Mouse (Mus musculus) left cerebral cortex, postnatal 4 days (tissue): ENCODE measurements around the gene Nr6a1. TPM values are rescaled to one million over a fixed set of nuclear protein-coding genes. Genes with fewer than 3 reads are reported as not detected.
A peak's percentile ranks its signal among the peaks of the same experiment; 100 is the strongest.

Experiments
- DNase-seq: peaks from one replicate; pipeline ENCODE4 v3.0.0-alpha.2; 2022
- intact Hi-C: fragments of 180-260 bp; cut with DNase I; formaldehyde crosslinking; loops from one replicate; pipeline ENCODE4 v1.15.1; 2025
- total RNA-seq, 2 experiments: library from RNA; stranded (reverse); gene quantifications; 2 replicates each; pipeline ENCODE4 v1.2.3; 2021

Nr6a1 gene
- total RNA-seq, 2 experiments from 2014 or later = 6.6 TPM

DNA sequence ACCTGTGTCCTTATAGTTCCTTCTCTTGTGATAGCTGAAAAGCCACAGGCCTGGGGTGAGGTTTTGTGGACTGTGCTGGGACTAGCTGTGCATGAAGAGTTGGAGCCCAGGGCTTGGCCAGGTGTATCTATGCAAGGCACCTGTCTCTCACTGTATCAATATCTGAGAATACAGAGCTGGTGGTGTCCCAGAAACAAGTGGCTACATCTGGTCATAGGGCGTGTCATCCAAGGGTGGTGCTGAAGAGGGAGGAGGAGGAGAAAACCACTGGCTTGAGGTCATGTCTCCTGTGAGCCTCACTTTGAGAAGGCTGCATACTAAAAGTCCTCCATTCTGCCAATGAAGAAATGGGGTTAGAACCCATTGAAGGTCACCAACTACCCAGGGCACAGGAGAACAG lies 10.5 kb upstream of the Nr6a1 start:
- intact Hi-C loops = no loop called here
- DNase-seq = no peak

DNA sequence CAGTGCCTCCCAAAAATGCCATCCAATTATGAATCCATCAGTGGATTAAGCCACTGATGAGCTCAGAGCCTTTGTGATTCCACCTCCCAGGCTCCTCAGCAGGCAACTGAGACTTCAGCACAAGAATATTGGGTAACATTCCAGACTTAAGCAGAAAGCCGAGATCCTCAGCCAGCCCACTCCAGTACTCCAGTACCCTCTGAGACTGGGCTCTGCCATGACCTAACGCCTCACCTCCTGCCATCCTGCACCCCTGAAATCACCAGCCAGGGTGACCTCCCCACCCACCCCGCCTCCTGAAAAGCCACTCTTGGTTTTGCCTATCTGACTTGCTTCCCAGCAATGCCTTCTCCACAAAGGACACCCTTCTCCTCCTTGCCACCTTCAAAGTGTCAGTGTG lies 9.9 kb upstream of the Nr6a1 start:
- intact Hi-C loops = no loop called here
- DNase-seq = no peak

DNA sequence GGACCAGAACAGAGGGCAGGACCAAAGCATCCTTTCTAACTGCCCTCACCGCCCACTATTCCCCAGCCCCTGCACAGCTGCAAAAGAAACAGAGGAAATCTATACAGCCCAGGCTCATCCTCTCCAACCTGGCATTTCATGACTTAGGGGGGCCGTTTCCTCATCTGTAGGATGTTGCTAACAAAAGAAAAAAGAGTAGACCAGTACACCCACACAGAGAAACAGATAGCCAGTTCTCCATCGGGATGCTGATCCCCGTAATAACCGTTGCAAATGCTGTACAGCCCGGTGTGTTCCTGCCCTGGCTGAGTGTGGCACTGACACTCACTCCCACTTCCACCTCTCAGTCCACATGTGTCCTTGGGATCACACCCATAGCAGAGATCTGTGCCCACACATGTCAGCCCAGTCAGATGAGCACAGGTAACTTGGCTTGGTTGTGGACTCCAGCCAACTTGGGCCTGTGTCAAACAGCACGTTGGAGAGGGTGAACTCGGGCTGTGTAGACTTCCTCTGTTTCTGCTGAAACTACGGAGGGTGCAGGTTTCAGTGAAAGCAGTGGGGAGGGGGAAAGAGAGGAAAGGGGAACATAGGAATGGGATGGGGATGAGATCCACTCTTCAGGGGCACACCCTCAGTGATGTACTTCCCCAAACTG lies 9.4 kb upstream of the Nr6a1 start:
- no peak for DNase-seq
- intact Hi-C loops = no loop called here

DNA sequence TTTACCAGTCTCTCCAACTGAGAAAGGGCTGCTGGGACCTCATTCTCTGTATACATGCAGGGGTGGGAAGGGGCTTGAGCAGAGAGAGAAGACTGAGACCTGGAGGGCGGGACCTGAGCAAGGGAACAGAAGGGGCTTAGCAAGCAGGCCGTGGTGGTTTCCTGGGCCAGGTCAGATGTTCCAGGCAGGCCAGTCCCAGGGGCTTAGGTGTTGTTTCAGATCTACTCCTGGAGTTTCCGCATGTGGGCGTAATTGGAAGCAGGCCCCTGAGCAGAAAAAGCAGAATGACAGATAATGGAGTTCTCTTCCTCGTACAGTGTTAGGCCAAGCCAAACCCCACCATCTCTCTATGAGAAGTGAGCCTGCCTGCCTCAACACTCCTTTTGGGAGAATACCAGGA lies 7.4 kb upstream of the Nr6a1 start:
- intact Hi-C loops = no loop called here
- DNase-seq = no peak

DNA sequence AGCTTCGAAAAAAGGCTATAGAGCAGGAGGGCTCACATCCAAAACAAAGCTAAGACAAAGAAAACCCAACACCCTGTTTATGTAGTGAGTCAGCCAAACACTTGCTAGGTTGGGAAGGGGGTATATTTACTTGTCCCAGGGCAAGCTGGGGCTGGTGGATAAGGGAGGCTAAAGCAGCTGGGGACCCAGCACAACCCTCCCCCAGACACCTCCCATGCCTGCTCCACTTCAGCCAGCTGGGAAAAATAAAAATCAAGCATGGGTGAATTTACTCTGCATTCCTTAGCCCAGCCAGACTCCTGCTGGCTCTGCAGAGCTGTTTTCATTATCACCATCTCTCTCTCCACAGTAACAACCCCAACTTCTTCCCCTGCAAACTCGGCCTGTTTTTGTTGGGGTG lies 6.4 kb upstream of the Nr6a1 start:
- intact Hi-C loops = no loop called here

DNA sequence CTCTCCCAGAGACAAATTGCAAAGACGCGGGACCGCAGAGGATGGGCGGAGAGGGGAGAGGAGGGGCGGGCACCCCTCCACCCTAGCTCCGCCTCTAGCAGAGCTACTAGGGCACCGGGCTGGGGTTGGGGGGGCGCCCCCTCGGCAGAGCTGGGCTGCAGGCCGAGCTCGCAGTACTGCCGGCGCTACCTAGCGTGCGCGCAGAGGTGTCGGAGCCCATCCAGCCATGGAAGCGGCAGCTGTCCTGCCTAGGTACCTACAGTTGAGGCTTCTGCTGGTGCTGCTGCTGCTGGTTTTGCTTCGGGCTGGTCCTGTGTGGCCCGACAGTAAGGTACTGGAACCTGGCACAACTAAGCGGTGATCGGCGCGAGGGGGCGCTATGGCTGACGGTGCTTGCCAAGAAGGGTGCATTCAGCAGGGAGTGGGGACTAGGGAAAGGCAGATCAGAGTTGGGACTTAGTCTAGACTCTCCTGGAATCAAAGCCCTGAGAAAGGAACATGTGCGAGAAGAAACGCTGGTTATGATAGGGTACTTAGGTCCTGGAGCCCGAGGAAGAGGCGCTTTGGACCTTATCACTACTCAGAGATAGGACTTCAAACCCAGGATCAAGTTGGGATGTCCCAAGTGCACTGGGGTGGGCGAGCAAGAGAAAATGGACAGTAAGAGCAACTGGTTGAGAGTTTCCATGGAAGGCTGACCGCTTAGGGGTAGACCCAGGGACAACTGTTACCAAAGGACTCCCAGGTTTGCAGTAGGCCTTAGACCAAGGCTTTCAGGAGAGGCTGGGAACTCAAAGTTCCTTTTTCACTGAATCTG lies 4.6 kb upstream of the Nr6a1 start, which contains the start of gene Olfml2a:
Gene Olfml2a, plus strand, starts transcription at position 128 of the 817 bp plus-strand sequence.
- intact Hi-C loops = no loop called here
- DNase-seq = peak; percentile 69

More for the DNA sequence above, 6.4 kb upstream of the Nr6a1 start:
- DNase-seq = no peak

DNA sequence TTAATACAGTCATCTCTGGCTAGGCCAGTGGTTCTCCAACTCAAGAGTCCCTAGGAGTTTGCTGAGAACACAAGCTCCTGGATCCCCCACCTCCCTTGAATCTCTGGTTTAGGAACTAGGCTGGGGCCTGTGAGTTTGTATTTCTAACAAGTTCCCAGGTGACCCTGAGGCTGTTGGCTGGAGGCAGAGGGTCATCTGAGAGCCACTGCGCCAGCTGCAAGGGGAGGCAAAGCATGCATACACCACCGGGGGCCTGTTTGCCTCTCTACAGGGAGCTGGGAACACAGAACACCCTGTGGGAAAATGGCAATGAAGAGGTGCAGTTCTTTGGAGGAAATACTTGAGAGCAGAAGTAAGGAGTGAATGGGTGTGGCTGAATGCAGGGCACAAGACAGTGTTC lies 2.8 kb upstream of the Nr6a1 start:
- intact Hi-C loops = no loop called here

DNA sequence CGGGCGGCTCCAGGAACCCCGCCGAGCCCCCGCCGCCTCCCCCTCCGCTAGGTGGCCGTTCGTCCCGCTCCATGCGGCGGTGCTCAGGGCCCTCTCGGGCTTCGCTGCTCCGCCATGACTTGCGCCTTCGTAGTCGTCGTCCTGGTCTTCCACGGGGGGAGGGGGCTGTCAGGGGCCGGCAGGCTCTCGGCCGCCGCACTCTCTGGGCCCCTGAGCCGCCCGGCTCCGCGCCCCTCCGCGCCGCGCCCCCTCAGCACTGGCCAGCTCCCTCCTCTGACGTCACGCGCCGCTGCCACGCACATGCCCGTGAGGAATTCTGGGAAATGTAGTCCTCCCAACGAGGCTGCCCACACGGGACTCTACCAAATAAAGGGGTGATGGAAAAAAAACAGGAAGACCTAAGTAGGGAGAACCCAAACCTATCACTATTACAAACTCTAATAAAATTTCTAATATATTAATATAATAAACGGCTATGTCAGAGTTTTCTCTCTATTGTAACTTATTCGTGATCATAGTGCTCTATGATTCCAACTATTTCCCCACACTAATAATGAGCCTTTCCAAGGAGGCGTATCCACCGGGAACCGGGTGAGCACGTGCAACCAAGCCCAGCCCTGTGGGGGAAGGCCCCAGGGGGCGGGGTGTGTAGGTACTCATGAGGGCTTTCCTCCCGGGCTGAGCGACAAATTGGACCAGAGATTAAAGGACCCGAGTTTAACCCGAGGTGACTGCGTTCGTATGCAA lies 1.2 kb downstream of the Nr6a1 start:
- intact Hi-C loops = loop anchor here (2.0 kb wide), 1 partner anchor 72 kb away; no protein-coding TSS in a partner anchor
- peak; percentile 94 for DNase-seq

More for the DNA sequence above, 2.8 kb upstream of the Nr6a1 start:
- DNase-seq = no peak

DNA sequence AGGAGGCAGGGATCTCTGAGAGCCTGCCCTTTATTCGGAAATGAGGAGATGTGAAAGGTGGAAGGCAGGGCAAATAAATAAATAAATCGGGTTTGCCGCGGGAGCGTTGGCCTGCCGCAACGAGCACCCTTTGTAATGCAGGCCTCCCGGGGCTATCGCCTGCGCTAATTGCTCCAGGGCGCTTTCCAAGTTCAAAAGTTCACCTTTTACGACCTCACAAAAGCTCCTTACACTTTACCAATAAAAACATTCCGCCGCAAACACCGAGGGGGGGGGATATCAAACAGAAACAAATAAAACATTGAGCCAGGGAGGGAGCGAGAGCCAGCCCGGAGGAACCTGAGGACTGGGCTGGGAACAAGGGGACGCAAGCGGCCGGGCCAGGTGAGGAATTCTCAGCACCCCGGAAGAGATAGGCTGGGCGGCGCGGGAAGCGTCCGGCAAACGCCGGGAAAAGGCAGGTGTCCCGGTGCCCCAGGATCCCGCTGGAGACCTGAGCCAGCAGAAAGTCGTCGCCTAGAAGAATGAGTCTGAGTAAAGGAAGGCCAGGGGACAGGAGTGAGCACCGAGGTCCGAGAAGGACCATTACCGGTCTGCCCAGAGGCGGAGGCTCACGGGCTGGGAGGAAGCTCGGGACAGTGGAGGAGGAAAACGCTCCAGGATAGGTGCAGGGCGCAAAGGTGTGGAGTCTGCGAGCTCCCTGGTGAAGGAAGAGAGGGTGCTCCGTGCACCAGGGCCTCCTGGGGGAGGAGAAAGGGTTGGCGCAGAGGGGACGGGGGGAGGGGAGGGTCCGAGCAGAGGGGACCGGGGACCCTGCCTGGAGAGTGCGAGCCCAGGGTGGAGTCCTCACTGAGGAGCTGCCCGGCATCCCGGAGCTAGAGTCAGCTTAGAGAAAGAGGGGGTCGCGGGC lies 2.1 kb downstream of the Nr6a1 start:
- intact Hi-C loops = loop anchor here (2.0 kb wide), 1 partner anchor 73 kb away; no protein-coding TSS in a partner anchor
- no peak for DNase-seq

DNA sequence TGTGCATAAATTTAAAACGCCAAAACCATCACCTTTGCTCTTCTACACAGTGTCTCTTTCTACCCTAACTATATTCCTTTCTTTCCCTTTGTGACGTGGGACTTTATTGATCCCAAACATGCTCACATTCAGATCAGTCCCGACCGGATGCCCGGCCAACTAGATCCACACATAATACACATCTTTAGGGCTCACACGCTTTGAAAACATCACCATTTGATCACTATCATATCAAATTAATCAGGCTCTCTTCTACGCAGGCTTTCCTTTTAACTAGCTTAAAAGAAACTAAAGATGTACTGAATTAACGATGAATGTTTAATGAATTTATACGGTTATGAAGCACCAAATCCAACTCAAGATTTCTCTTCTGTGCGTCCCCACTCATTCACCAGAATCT lies 2.9 kb downstream of the Nr6a1 start:
- no peak for DNase-seq
- intact Hi-C loops = no loop called here

DNA sequence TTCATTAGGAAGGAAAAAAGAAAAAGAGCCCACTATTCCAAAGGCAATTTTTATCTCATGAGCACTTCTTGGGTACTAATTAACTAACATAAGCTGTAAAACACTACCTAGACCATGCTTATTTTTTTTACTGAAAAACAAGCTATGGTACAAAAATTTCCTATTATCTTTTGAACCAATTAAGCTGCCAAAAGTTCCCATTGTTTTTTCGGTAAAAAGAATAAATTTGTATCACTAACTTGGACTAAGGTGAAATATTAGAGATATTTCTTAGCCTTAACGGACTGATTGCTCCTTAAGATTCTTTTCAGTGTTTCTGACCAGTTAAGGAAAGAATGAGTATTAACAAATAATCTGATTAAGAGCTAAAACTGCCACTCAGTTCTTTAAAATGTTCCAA lies 3.6 kb downstream of the Nr6a1 start:
- intact Hi-C loops = no loop called here
- DNase-seq = no peak

DNA sequence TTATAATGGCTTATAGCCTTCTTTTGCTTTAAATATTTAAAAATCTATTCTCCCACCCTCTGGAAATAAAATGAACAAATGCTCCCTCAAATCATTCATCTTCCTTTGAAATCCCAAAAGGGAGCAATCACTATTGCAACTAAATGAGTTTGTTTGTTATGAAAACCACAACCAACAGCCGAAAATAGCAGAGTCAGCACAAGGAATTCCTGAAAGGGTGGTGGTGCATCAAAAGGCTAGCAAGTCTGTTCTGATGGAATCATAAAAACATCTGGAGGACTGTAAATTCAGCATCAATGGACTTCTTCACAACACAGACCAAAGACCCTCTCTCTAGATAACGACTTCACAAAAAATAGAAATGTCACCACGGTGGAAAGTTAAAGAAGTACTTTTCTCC lies 4.0 kb downstream of the Nr6a1 start:
- intact Hi-C loops = no loop called here
- DNase-seq = no peak

DNA sequence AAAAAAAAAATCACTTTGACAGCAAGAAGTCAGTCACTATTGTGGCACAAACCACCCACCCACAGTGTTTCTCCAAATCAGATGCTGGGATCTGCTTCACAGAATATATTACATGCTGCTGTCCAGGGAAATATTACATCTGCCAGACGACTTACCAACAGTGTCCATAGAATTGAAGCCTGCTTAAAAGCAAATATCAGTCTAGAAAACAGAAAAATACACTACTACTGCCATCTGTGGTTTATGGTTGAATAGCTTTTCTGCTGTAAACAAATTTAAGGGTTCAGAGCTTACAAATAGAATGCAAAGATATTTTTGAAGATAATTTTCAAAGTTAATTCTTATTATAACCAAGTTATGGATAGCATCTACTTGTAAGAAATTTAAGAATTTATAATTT lies 6.1 kb downstream of the Nr6a1 start:
- intact Hi-C loops = no loop called here
- no peak for DNase-seq

DNA sequence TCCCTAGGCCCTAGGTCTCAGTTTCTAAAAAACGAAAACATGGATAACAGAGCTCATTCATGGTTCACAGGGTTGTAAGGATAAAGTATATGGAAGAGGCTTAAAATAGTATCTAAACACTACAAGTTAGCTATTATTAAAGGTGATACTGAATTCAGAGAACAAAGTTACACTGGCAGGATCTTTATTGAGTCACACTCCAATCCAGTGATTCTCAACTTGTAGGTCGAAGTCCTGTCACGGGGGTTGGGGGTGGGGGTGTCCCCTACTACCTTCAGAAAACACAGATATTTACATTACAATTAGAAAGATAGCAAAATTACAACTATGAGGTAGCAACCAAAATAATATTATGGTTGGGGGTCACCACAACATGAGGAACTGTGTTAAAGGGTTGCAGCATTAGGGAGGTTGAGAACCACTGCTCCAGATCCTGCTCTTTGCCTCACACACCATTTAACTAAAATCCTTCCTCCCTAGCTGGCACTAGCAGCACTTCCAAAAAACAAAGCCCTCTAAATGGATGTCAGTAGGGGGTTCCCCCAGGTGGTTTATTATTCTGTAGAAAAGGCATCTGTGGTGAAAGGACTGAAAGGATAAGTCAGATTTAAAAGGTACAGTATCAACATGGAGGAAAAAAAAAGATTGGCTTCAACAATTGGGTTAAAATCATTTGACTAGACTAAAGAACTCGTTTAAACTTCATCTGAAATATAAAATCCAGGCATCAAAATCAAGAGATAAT lies 10.4 kb downstream of the Nr6a1 start:
- intact Hi-C loops = no loop called here
- no peak for DNase-seq

DNA sequence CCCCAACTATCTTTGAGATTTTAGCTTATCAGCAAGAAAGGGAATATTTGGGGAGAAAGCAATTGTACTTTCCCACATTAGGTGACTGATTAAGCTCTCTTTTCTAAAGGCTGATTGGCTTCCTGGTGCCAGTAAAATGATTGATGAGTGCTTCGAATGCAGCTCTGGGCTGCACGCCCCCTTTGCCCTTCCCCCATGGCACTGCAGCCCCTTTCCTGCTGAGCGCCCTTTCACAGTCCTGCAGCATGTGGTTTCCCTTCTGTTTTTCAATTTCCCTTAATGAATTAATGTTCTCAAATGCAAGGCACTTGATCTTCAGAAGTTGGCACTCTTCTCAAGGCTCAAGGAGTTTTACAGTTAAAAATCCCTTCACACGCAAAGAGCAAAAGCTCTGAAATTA lies 12.5 kb downstream of the Nr6a1 start:
- no peak for DNase-seq
- intact Hi-C loops = no loop called here

DNA sequence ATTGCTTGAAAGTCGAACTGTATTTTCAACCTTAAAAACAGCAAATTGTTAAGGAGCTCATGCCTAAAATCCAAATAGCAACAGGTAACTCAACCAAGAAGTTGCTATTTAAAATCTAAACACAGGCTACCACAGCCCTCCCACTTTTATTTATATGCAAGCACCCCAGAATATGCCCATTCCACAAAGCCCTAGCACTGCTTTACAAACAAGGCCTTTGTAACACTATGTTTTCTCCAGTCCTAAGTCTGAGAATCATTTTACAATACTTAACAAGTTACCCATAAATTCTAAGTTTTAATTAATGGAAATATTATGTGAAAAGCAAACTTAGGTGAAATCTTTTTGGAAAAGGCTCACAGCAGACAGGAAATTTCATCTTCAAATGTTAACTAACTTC lies 13.0 kb downstream of the Nr6a1 start:
- no peak for DNase-seq
- intact Hi-C loops = no loop called here

DNA sequence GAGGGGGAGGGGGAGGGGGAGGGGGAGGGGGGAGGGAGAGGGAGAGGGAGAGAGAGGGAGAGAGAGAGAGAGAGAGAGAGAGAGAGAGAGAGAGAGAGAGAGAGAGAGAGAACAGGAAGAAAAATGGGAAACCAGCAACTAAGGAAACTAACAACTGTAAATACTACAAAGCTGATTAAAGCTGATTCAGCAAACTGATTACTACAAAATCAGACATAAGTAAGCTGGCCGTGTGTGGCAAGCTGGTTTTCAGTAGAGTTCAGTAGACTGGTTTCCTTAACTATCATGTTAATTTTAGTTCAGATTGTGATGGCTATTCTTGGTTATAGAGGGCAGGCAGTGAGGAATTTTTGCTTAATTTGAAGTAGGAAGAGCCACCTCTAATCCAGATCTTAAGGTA lies 18.9 kb downstream of the Nr6a1 start:
- intact Hi-C loops = no loop called here
- DNase-seq = no peak

DNA sequence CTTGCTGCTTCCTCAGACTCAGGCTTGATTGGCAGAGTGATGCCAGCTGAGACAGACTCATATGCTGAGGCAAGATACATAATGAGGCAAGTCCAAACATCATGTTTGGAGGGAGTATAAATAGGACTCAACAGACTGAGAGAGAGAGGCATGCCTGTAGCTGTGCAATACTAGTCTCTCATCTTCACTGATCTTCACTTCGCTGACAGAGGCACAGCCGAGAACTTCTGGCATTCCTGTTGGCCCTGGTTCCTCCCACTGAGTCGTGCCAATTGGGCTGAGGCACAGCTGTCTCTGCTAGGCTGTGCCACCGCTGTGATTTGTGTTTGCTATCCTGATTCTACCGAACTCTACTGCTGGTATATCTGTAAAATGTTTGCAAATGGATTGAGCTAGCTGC lies 21.4 kb downstream of the Nr6a1 start:
- peak; percentile 7 for DNase-seq
- intact Hi-C loops = no loop called here

DNA sequence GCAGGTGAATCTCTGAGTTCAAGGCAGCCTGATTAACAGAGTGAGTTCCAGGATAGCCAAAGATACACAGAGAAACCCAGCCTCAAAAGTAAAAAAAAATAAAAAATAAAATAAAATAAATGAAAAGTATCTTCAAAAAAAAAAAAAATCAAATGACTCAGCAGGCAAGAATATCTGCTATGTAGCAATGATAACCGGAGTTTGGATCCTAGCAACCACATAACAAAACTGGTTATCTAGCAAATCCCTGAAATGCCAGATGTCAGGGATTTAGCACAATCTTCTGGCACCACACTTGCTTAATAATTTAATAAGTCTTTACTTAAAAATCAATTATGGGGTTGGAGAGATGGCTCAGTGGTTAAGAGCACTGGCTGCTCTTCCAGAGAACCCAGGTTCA lies 23.2 kb downstream of the Nr6a1 start:
- intact Hi-C loops = no loop called here
- DNase-seq = no peak

DNA sequence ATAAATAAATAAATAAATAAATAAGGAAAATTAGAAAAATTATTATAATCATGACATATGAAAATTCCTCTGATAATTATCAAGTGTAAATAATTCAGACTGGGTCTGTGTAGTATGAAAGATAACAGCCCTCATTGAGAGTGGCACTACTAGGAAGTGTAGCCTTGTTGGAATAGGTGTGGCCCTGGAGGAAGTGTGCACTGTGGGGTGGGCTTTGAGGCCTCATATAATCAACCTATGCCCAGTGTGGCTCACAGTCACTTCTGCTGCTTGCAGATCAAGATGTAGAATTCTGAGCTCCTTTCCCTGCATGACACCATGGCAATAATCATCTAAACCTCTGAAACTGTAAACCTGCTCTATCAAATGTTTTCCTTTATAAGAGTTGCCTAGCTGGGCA lies 24.6 kb downstream of the Nr6a1 start:
- DNase-seq = no peak
- intact Hi-C loops = no loop called here
